Mouse (Mus musculus) CH12F3 (cell line): ENCODE data around the gene Bend6.
"Not testable (repeated sequence)": the region's sequence is repeated elsewhere in the genome, so short reads cannot be mapped to it uniquely, and the experiment has no call there.

Source experiments
- in situ Hi-C: fragments of 300-500 bp; cut with MboI; formaldehyde crosslinking; loops from 2 replicates; pipeline ENCODE4 v1.14.3; 2020; ENCODE audit warnings: low sequenced_read_pairs

Bend6 gene

GRCm38 (mm10) chr1:33908191-33908962 is 761 bp upstream of the Bend6 start, which contains the start of gene Dst:
Dst (plus strand) TSS chr1:33908225.
- in situ Hi-C loops, result no loop called here

GRCm38 (mm10) chr1:33906927-33907326 is 689 bp downstream of the Bend6 start:
- in situ Hi-C loops, result no loop called here

GRCm38 (mm10) chr1:33906216-33906615 is 1.4 kb downstream of the Bend6 start:
- in situ Hi-C loops, result no loop called here

- in situ Hi-C loops, result no loop called here
Measured at GRCm38 (mm10) chr1:33903587-33903986, 4.0 kb downstream of the Bend6 start.

- in situ Hi-C loops, result no loop called here
Measured at GRCm38 (mm10) chr1:33900175-33900574, 7.4 kb downstream of the Bend6 start.

GRCm38 (mm10) chr1:33898373-33898772 is 9.2 kb downstream of the Bend6 start:
- in situ Hi-C loops, result no loop called here

- in situ Hi-C loops, result no loop called here
Measured at GRCm38 (mm10) chr1:33897426-33897825, 10.2 kb downstream of the Bend6 start.

GRCm38 (mm10) chr1:33896666-33897065 is 10.9 kb downstream of the Bend6 start:
- in situ Hi-C loops, result no loop called here

- in situ Hi-C loops, result no loop called here
Measured at GRCm38 (mm10) chr1:33896116-33896515, 11.5 kb downstream of the Bend6 start.

- in situ Hi-C loops, result no loop called here
Measured at GRCm38 (mm10) chr1:33892784-33893183, 14.8 kb downstream of the Bend6 start.

GRCm38 (mm10) chr1:33883102-33883839 is 24.3 kb downstream of the Bend6 start:
- in situ Hi-C loops, result no loop called here

GRCm38 (mm10) chr1:33878170-33878569 is 29.4 kb downstream of the Bend6 start:
- in situ Hi-C loops, result no loop called here

GRCm38 (mm10) chr1:33876416-33876815 is 31.2 kb downstream of the Bend6 start:
- in situ Hi-C loops, result no loop called here

- in situ Hi-C loops, result no loop called here
Measured at GRCm38 (mm10) chr1:33875691-33876090, 31.9 kb downstream of the Bend6 start.

- in situ Hi-C loops, result no loop called here
Measured at GRCm38 (mm10) chr1:33873561-33873960, 34.1 kb downstream of the Bend6 start.

GRCm38 (mm10) chr1:33869437-33869836 is 38.2 kb downstream of the Bend6 start:
- in situ Hi-C loops, result no loop called here

- in situ Hi-C loops, result no loop called here
Measured at GRCm38 (mm10) chr1:33869031-33869430, 38.6 kb downstream of the Bend6 start.

GRCm38 (mm10) chr1:33846807-33847206 is 60.8 kb downstream of the Bend6 start:
- in situ Hi-C loops, result no loop called here

- in situ Hi-C loops, result no loop called here
Measured at GRCm38 (mm10) chr1:33843823-33844222, 63.8 kb downstream of the Bend6 start.

- in situ Hi-C loops, result not testable (repeated sequence)
Measured at GRCm38 (mm10) chr1:33838952-33839351, 68.7 kb downstream of the Bend6 start.

GRCm38 (mm10) chr1:33830586-33830985 is 77.0 kb downstream of the Bend6 start:
- in situ Hi-C loops, result no loop called here

GRCm38 (mm10) chr1:33817931-33818330 is 89.7 kb downstream of the Bend6 start:
- in situ Hi-C loops, result no loop called here
